In the genomic region with DNA sequence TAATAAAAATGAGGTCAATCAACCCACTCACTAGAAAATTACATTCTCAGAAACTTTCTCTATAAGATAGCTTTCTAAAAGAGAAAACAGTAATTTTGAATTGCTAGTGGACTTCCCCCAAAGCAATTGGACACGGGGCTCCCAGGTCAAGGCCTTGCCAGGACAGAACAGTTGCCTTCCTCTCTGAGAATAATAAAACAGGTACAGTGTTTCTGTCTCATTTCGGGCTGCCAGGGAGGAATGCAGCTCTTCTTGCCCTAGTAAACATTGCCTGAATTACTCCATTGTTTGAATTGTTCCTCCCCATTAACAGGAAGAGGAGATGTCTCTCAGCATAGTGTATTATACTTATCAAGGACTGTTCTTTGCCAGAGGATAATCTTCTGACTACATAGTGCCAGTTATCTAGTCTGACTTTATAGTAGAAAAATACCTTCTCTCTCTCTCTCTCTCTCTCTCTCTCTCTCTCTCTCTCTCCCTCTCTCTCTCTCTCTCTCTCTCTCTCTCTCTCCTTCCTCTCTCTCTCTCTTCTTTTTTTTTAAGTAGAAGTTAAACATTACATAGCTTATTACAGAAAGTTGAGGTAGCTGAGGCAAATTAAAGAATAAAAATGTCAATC, we compare ENCODE assay signal across 30 mouse cellular contexts. TPM values are rescaled to one million over a fixed set of nuclear protein-coding genes. Genes with fewer than 3 reads are reported as not detected.
A peak's percentile ranks its signal among the peaks of the same experiment; 100 is the strongest.
DNase-seq lines count a peak whose midpoint lies in the region; ATAC-seq and TF ChIP-seq lines count a peak whose summit lies in the region.
"Had no signal": no experiment of that assay in that cellular context is flagged by ENCODE, and none has a peak within 500 bp of the region (broad histone marks: within the 10 kb centered on the region; RNA-seq: fewer than 3 reads in every experiment).

No protein-coding gene starts in this region.

- no peaks in the 10 kb centered on the region for H3K4me1 ChIP-seq in lung, postnatal 0 days (ENCODE audit: insufficient read depth, low read depth, low read length)
- H3K4me1 ChIP-seq: embryonic facial prominence, embryonic 13.5 days; embryonic facial prominence, embryonic 15.5 days; forebrain, embryonic 10.5 days; forebrain, embryonic 12.5 days had no signal

- H3K27ac ChIP-seq in lung, postnatal 0 days (ENCODE audit: low read length) = no peak overlapping the region
- H3K27ac ChIP-seq: embryonic facial prominence, embryonic 13.5 days; embryonic facial prominence, embryonic 15.5 days; forebrain, embryonic 10.5 days; forebrain, embryonic 12.5 days had no signal

- ATAC-seq in lung, postnatal 0 days = no peak
- ATAC-seq in megakaryocyte progenitor cell, adult 5-6 weeks (replicated peaks; ENCODE audit: poor library complexity) = 0 out of 2 replicates have a peak, but pooled peaks have one; percentile 37
- ATAC-seq: CD4-positive, CD25-positive, alpha-beta regulatory T cell, adult 4 months; forebrain, embryonic 14.5 days; forebrain, embryonic 16.5 days had no signal

- no peaks in the 10 kb centered on the region for H3K36me3 ChIP-seq in lung, postnatal 0 days (ENCODE audit: insufficient read depth, low read length)
- H3K36me3 ChIP-seq: embryonic facial prominence, embryonic 13.5 days; embryonic facial prominence, embryonic 15.5 days; forebrain, embryonic 10.5 days; forebrain, embryonic 12.5 days; G1E had no signal

- DNase-seq in lung, postnatal 0 days (ENCODE audit: low spot score) = no peak
- DNase-seq in lung, postnatal 36 days = no peak
- DNase-seq in lung, postnatal 25 days (ENCODE audit: low spot score) = peak; percentile 18
- no peak for DNase-seq in lung, postnatal 4 days
- peak; percentile 66 for DNase-seq in testis, postnatal 14 days (ENCODE audit: low spot score)
- DNase-seq in testis, postnatal 10 days (ENCODE audit: low spot score) = no peak
- DNase-seq in T-cell, adult 2 months (ENCODE audit: low spot score) = no peak
- DNase-seq: adrenal gland, adult 2 months; adrenal gland, postnatal 10 days; adrenal gland, postnatal 25 days; B cell, adult 2 months; cerebellum, adult 11 months; cerebellum, adult 18-20 months; cerebellum, adult 8-10 months; cerebellum, adult 9-11 months; cerebellum, postnatal 14 days; cerebellum, postnatal 36 days; embryo, embryonic 11 days had no signal

- no peak overlapping the region for H3K4me3 ChIP-seq in lung, postnatal 0 days (ENCODE audit: low read depth, low read length)
- H3K4me3 ChIP-seq: embryonic facial prominence, embryonic 13.5 days; embryonic facial prominence, embryonic 15.5 days; erythroblast, embryonic 14.5 days; forebrain, embryonic 10.5 days; forebrain, embryonic 12.5 days had no signal

- H3K4me2 ChIP-seq in lung, postnatal 0 days (replicated peaks; ENCODE audit: low read depth, low read length) = no peak overlapping the region
- H3K4me2 ChIP-seq: embryonic facial prominence, embryonic 13.5 days; embryonic facial prominence, embryonic 15.5 days; forebrain, embryonic 12.5 days had no signal

- TF ChIP-seq EP300 in lung, postnatal 0 days (IDR thresholded peaks at IDR 0.05) = 0 out of 2 replicates have a peak, but pooled peaks have one; percentile 24

- 25% methylated on average over 2 of the region's 2 CpGs for WGBS in lung, postnatal 0 days

- H3K9ac ChIP-seq in lung, postnatal 0 days (replicated peaks; ENCODE audit: low read depth) = no peak overlapping the region
- H3K9ac ChIP-seq: embryonic facial prominence, embryonic 13.5 days; embryonic facial prominence, embryonic 15.5 days; forebrain, embryonic 12.5 days had no signal

- no peaks in the 10 kb centered on the region for H3K9me3 ChIP-seq in lung, postnatal 0 days (ENCODE audit: low read length)
- H3K9me3 ChIP-seq: embryonic facial prominence, embryonic 13.5 days; G1E had no signal

- no peak for TF ChIP-seq CTCF in lung, postnatal 0 days (IDR thresholded peaks at IDR 0.05)

- H3K27me3 ChIP-seq in lung, postnatal 0 days (replicated peaks; ENCODE audit: insufficient read depth, low read length) = no peaks in the 10 kb centered on the region
- H3K27me3 ChIP-seq: CH12.LX; embryonic facial prominence, embryonic 13.5 days; embryonic facial prominence, embryonic 15.5 days; forebrain, embryonic 12.5 days; Patski had no signal

RNA-seq across cellular contexts. Expression of gene Gna14, which starts 33.3 kb away (rescaled TPM):
- polyA plus RNA-seq in lung, postnatal 0 days (2015; fragmentation: Nextera tagmentation; extraction: Ambion mirVana) = 14.9 and 15.6 TPM in 2 replicates
- 2.6 and 3.6 TPM in 2 replicates for total RNA-seq in megakaryocyte progenitor cell, adult 5-6 weeks (2015)
- total RNA-seq in megakaryocyte progenitor cell, adult 5-6 weeks (2017) = 1.7 TPM in 2 replicates
- total RNA-seq: G1E had no signal
- polyA plus RNA-seq: erythroblast, embryonic 14.5 days; G1E had no signal

Comparison
In these comparisons a context has a peak if more than half of its experiments do, and no peak if none do; other contexts are left out.
1. DNase-seq: peak in lung, postnatal 25 days (single experiment) and testis, postnatal 14 days (single experiment); none in lung, postnatal 0 days (single experiment), lung, postnatal 36 days (single experiment), lung, postnatal 4 days (0 of 2), testis, postnatal 10 days (single experiment) and T-cell, adult 2 months (single experiment).